Mouse (Mus musculus) thymus, postnatal 4 days (tissue): Measurements from ENCODE around the gene Samd4b.
A peak's percentile ranks its signal among the peaks of the same experiment; 100 is the strongest.

Experiments
- DNase-seq: peaks from one replicate; pipeline ENCODE4 v3.0.0; 2021

The Samd4b gene

DNA sequence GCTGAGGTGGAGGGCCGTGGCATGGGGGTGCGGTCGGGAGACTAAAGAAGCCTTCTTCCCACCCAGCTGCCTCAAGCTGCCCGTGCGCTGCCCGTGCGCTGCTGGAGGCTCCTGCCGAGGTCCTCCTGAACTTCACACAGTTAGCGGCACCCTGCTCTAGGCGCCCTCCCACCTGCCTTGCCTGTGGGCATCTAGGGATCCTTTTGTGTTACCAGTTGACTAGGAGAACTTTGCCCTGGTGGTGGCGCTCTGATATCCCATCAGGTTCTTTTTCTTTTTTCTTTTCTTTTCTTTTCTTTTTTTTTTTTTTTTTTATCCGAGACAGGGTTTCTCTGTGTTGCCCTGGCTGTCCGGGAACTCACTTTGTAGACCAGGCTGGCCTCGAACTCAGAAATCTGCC, 107.0 kb downstream of the Samd4b start:
- peak; percentile 45 for DNase-seq

DNA sequence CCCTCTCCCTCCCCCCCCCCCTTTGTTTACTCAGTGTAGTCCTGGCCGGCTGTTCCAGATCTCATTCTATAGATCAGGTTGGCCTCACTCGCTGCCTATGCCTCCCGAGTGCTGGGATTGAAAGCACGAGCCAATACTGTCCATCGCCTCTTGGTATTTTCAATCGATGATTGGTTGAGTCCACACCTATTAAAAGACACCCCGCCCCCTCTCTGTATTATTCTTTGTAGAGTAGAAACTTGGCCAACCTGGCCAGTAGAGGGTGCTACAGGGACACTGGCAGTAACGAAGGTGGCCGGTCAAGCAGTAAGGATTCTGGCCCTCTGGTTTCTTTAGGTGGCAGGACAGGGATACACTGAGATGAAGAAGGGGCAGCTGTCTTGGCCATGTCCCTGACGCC, 107.5 kb downstream of the Samd4b start:
- DNase-seq, result peak; percentile 73

DNA sequence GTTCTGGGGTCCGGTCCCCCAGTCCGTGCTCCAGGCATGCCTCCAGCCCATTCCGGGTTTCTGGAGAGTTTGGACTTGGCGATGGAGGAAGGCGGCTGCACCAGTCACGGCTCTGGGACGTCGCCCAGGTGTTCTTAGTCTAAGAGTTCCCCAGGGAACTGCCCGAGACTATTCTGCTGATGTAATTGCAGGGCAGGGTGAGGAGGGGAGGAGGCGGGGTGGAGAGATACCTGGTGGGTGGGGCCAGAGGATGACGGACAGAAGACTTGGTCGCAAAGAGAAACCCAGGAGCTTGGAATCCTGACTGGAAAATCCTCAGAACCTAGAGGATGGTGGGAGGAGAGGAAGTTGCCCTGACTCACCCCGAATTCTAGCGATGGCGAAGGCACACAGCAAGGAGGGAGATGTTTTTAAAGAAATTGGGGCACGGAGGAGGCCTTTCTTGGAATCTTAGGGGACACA, 109.9 kb downstream of the Samd4b start:
- DNase-seq, result no peak

DNA sequence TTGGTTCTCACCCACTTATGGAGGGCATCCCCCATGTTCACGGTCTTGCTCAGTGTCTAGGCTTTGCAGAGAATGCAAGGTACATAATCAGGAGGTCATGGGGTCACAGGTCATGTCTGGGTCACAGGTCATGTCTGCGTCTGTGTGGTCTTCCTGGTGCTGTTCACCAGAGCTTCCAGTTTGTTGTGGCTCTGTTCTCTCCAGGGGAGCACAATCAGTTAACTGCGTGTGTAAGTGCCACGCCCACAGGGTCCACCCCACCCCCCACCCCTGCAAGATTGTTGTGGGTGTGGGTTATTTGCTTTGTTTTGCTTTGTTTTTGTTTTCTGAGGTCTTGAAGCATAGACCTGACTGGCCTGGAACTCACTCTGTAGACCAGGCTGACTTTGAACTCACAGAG, 113.8 kb downstream of the Samd4b start:
- no peak for DNase-seq

DNA sequence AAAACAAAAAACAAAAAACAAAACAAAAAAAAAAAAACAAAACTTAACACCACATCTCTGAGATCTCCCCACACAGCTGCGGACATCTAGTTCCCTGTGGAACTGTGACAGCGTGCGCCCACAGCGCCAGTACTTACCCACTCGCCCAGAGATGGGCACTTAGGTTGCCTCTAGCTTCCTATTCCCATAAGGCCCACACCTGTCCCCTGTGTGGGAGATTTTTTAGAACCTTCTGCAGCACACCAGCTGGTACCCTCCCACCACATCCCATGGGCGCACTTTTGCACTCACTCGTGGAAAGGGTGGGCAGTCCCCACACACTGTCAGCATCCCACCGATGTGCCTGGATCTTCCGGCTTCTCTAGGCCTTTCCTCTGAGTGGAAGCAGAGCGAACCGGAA, 115.1 kb downstream of the Samd4b start:
- DNase-seq, result no peak

DNA sequence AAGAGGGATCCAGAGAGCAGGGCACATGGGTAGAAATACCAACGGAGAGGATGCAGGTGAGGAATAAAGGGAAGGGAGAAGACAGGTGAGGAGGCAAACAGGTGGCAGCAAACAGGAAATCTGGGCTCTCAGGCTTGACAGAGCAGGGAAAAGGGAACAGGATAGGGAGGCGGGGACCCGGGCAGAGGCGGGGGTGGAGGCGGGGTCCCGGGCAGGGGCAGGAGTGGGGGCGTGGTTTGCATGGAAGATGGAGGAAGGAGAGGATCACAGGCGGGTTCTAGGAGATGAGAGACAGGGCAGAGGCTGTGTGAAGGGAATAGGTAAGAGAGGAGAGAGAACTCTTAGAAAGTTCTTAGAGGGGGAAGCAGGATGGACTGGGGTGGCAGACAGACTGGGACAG, 119.1 kb downstream of the Samd4b start:
- DNase-seq, result no peak

DNA sequence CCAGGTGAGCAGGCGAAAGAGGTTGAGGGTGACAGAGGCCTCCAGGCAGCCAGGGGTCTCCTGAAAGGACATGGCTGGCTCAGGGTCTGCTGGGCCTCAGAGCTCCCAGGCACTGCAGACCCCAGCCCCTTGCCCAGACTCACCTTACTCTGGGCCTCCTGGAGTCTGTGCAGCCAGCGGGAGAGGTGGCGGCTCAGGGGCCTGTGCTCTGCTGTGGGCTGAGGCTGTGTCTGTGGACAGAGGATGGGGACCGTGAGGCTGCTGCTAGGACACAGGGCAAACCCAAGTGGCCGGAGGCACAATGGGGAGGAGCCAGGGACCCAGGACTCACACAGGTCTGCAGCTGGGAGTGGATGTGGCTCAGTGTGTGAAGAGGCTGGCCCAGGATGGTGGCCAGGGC, 120.6 kb downstream of the Samd4b start:
- no peak for DNase-seq

DNA sequence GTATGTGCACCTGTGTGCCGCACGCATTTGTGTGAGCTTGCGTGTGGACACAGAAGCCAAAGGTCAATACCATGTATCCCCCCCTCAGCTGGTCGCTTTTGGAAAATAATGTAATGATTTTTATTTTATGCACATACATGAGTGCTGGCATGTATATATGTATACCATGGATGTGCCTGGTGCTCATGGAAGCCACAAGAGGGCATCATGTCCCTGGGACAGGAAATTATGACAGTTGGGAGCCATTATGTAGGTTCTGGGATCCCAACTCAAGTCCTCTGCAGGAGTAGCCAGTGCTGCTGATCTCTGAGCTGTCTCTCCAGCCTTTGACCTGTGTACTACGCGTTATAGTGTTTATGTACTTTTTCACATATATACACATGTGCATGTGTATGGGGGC, 121.8 kb downstream of the Samd4b start:
- DNase-seq, result no peak

DNA sequence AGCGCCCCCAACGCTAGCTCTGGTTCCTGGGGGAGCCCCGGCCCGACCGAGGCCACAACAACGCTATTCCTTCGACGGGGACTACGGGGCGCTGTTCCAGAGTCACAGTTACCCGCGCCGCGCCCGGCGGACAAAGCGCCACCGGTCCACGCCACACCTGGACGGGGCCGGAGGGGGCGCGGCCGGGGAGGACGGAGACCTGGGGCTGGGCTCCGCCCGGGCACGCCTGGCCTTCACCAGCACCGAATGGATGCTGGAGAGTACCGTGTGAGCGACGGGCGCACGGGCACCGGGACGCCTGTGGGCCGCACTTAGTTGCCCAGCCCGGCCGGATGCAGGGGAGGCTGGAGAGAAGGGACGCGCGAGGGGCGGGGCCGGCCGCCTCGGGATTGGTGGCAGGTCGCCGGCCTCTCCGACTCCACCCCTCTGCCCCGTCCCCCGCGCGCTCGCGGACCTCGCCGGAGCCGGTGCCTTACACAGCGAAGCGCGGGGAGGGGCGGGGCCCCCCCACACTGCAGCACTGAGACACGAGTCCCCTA, 130.7 kb downstream of the Samd4b start:
- peak; percentile 47 for DNase-seq

DNA sequence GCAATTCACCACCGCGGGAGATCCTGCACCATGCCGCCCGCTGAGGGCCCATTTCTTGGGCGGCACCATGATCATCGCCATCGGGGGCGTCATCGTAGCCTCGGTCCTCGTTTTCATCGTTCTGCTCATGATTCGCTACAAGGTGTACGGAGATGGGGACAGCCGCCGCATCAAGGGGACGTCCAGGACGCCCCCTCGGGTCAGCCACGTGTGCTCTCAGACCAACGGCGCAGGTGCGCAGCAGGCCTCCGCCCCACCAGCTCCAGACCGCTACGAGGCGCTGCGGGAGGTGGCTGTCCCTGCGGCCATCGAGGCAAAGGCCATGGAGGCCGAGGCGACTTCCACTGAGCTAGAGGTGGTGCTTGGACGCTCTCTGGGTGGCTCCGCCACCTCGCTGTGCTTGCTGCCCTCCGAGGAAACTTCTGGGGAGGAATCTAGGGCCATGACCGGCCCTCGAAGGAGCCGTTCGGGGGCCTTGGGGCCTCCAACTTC, 131.2 kb downstream of the Samd4b start:
- no peak for DNase-seq

DNA sequence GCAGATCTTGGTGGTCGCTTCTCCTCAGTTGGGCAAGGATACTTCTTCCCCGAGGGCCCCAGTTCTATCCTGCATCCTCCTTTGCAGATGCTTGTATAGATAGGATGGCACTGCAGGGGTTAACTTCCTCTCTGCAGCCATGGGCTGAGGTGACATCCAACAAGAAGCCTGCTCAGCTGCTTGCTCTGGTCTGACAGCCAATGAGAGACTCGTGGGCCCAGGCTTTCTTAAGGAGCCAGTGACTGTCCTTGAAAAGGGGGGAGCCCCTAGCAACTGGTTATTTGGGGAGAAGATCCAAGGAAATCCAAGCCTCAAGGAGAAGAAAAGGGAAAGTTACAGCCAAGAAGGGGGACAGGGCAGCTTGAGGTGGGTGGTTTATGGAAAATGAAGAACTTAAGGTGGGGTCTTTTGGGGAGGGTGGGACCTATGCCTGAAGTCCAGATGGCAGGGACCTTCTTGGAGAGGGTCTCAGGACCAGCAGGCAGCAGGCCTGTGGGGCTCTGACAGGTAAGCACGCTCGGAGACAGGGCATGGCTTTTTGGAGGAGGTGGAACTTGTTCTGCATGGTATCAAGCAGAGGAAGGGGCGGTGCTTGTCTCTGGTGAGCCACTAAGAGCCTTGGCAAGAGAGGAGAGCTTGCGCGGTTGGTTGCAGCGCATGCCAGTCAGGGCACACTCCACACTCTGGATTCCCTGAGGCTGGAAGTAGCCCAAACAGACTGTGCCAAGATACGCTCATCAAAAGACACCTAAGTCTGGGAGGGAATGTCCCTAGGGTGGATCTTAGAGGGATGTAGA, 133.3 kb downstream of the Samd4b start:
- DNase-seq, result peak; percentile 48

DNA sequence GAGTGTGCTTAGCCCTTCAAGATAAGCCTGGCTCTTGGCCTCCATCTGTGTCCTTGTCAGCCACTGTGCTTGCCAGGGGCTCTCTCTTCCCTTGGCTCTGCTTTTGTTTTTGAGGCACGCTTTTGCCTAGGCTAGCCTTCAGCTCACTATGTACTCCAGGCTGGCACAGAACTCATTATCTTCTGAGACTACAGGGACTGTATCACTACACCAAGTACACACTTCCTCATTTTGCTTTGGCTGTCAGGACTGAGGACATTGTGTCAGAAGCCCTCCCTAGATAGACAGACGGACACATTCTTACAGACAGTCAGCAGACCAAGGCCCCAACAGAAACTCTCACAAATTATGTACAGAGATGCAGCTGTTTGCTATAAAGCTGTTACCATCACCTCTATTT, 135.2 kb downstream of the Samd4b start:
- no peak for DNase-seq

DNA sequence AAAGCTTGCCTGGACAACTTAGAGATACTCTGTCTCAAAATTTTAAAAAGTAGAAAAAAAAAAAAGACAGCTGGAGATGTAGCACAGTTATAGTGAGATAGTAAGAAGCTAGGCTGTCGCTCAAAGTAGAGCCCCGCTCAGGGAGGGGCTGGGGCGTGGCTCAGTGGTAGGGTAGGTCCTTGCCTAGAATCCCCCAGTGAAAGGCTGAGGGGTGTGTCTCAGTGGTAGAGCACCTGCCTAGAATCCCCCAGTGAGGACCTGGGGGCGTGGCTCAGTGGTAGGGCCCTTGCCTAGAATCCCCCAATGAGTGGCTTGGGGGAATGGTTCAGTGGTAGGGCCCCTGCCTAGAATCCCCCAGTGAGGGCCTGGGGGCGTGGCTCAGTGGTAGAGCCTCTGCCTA, 137.6 kb downstream of the Samd4b start:
- DNase-seq, result no peak

DNA sequence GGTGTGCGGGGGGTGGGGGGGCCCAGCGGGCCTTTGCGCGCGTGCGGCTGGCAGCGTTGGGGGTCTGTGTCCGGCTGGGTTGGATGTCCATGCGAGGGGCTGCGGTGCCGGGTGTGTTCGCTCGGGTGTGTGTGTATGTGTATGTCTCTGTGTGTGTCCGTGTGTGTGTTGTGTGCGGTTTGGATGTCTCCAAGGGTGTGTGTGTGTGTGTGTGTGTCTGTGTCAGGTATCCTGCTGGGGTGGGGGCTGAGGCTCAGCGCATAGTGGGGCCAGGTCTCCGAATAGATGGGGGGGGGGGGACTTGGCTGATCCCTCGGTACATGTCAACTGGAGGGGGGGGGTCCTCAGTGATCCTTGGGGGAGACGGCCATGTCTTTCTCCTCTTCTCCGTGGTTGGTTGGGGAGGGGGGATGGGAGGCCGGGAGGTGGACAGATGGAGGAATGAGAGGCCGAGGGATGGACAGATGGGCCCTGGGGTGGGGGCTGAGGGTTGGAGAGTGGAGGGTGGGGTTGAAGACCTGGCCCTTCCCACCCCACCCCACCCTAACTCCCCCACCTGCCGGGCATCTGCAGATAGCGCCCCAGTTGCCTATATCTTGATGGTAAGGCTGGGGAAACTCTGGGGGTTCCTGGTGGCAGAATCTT, 145.5 kb downstream of the Samd4b start:
- no peak for DNase-seq

DNA sequence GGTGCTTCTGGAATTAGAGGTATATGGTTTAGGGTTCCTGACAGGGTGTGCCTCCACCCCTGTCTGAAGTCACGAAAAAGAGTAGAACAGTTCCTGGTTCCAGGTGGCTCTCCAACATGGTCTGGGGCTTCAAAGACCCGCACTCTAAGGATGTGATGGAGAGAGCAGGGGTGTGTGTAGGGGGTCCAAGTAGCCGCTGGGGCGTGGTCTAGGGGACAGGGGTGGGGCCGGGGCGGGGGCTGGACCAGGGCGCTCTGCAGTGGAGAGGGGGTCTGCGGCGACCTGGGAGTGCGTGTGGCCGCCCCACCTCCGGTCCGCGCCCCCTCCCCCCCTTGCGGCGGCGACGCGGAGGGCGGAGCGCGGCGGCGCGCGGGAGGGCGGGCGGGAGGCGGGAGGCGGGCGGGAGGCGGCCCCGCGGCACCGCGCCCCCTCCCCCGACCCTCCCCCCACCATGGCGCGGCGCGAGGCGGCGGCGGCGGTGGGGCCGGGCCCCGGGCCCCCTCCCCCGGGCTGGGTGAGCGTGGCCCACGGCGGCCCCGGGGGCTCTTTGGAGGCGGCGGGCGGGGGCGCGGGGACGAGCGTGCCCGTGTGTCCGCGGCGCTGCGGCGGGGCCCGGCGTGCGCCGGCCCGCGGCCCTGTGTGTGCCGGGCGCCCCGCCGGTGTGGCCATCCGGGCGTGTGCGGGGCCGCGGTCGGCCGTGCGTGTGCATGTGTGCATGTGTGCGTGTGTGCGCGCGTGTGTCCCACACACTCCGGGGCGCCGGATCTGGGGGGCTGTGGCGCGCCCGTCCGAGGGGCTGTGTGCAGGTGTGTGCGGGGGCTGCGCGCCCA, 146.2 kb downstream of the Samd4b start, which contains the start of gene Lrfn1:
TSS of gene Lrfn1 (plus strand) at position 450 of the 830 bp plus-strand sequence.
- DNase-seq, result peak; percentile 60

DNA sequence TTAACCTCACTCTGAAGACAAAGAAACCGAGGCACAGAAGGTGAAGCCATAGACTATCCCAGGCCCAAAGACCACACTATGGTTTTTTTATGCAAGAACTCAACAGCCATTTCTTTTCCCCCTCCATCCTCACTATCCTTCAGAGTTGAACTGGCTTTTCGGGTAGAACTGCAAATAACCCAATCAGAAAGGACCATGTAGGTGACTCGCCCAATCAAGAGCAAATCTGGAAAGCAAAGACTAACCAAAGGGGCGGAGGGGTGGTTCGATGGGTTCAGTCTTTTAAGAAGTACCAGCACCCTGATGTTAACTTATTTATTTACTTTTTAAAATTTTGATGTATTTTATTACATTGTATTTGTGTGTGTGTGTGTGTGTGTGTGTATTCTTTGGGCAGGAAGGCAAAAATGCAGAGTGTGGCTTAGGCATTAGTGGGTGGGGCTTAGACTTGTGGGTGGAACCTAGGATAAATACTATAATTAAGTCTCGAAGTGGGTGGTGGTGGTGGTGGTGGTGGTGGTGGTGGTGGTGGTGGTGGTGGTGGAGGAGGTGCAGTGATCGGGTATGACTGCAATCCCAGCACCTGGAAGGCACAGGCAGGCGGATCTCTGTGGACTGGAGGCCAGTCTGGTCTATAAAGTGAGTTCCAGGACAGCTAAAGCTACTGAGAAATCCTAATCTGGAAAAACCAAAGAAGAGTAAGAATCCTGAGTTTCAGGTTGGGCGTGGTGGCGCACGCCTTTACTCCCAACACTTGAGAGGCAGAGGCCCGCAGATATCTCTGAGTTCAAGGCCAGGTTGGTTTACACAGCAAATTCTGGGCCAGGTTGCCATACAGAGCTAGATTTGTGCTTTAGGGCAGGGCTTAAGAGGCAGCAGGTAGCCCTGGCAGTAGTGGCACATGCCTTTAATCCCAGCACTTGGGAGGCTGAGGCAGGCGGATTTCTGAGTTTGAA, 149.8 kb downstream of the Samd4b start:
- DNase-seq, result no peak

DNA sequence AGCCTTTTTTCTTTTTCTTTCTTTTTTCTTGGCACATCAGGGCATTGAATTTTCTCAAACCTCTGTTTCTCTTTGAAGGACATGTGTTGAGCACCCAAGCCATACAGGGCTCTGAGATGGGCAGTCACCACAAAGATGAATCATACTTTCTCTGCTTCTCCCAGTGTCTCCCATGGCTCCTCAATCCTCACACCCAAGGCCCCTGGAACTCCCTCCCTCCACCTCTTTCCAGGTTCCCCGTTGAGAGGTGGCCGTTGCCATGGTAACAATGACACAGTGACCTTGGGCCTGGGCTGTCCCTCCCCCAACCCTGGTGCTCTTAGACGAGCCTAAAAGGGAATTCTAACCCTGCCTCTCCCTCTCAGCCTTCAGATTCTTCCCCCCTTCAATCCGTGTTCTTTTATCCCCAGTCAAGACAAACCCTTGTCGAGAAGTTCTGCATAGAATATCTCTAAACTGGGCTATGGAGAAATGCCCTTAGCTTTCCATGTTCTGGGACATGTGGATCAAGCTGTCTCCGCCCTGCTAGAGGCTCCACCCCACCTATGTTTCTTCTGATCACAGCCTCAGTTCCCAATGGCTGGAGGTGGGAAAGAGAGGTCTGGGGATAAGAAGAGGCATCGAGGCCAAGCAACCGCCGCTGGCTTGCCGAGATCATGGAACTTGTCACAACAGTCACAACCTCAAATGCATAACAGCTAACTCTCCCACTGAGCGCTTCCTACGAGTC, 150.7 kb downstream of the Samd4b start:
- no peak for DNase-seq

DNA sequence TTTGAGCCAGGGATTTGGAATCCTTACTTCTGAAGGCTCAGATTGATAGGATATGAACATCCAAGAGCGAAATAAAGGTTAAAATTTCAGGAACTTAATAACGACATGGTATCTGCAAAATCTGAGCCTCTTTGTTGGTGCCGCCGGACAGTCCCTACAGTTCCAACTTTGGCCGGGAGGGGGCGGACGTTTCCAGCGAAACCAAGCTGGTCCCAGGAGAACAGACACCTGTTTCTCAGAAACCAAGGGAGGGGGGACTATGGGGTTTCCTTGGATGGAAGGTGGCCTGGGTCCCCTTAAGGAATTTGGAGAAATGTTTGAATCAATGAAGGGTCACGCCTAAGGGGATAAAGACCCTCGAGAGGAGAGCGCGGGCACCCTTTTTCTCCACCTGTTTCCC, 151.5 kb downstream of the Samd4b start:
- peak; percentile 94 for DNase-seq

DNA sequence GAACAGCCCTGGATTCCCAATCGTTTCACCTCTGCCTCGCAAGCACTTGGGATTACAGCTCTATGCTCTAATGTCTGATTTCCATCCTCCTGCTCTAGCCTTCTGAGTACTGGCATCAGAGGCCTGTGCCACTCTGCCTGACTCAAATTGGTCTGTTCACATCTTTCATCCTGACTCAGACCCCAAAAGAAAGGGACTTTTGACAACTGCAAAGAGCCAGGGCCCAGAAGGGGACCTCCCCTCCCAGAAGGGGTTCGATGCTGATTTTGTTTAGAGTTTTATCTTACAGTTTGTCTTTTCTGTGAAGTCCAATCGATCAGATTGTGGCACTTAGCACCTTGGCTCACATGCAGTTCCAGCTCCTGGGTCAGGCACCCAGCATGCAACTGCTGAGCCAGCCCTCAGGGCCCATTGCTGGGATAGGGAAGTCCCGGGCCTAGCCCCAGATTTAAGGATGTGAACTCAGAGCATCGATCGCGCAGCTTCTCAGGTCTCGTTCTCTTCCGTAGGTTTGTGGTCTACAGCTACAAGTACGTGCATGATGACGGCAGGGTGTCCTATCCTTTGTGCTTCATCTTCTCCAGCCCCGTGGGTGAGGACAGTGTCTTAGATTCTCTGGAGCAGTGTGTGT, 153.5 kb downstream of the Samd4b start:
- no peak for DNase-seq

DNA sequence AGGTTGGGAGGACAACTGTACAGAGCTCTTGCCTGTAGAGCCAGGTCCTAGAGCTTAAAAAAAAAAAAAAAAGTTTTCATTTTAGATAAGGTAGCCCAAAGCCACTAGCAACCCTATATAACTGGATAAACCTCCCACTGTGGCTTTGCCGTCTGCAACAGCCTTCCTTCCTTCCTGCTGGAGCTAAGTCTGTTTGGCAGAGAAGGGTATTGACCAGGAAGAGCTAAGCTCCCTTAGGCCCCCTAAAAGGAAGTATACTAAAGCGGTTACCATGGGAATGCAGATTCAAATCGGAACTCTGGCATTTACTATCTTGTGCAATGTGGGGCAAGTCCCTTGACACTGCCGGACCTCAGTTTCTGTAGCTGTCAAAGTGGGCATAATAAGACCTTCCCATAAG, 155.3 kb downstream of the Samd4b start:
- DNase-seq, result no peak
